Mouse (Mus musculus): ENCODE results near the gene Ak8.

Ak8 gene

DNA sequence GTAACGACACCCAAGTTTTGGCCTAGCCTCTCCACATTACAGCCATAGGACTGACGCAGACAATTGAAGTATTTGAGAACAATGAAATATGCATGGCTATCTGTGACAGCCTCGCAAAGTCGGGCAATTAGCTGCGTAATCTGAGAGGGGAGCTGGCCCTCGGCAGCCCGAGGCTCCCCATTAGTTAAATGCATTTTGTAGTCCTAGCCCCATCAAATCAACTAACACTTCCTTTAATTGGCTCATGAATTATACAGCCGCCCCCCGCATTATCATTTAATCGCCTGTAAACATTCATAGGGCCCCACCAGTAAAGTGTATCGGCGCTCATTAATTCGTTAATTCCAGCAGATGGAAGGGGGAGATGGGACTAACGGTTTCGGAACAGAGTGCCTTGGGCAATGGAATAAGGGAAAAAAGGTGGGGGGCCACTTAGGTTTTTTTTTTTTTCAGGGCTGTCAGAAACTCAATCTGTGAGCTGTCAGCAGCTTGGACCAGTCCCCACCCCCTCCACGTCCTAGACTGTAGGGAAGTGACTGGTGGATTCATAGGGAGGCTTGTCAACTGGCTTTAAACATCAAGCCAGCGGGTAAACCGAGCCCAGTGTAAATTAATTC, 97.6 kb downstream of the Ak8 start:
- DNase-seq: no peak

DNA sequence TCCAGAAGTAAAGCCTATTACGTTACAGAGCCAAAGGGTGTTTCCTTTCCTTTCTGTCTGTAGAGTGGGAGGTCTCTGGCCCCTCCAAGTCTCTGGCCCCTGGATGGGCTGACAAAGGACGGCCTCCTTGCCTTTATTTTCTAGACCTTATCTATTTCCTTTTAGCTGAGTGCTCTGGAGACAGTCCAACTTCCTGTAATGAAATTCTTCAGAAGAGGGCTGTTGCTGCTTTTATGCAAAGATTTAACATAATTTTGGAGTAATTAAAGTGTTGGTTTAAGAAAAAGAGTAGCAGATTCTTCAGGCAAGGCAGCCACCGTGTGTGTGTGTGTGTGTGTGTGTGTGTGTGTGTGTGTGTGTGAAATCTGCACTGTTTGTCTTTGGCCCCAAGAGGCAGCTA, 98.4 kb downstream of the Ak8 start:
- no peak for DNase-seq

DNA sequence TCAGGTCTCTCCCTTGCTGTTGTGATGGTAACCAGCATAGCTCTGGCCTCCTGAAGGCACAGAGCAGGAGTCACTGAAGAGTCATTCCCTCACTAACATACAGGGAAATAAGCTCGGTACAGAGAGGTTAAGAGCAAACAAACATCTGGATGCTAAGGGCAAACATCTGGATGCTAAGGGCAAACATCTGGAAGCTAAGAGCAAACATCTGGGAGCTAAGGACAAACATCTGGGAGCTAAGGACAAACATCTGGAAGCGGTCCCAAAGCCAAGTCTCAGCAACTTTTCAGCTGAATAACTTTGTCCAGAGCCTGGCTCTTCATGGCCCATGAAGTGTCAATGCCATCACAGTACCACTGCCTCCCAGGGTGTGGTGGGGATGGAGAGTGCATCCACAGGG, 99.6 kb downstream of the Ak8 start:
- no peak for DNase-seq

DNA sequence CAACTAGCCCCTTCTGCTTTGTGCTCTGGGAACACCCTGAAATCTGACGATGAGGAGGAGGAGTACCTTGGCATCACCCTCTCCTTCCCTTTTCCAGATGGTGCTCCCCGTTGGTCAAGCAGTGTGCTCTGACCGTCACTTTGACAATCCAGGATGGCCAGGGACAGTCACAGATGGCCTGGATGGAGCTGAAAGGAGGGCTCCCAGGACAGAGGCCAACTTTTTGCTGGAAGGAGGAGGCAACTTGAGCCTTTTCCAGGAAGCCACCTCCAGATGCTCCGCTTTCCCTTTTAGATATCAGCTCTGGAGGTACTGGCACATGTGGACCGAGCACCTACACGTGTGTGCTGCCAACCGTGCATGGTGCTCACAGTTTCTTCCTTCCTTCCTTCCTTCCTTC, 103.4 kb downstream of the Ak8 start:
- DNase-seq: no peak

DNA sequence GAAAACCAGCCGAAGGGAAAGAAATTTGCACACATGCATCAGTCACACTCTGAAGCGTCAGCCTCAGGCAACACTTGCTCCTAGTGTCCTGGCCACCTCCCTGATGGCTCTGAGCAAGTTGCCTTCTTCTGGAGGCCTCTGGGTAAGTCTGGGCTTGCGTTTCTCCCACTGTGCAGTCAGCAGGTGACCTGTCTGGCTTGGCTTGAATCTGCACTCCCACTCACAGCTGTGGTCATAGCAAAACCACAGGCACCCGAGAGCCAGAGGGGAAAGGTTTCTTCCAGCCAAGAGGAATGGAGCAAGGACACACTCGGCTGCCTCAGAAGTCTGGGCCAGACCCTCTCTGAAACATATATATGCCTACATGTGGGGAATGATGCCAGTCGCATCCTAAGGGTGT, 108.9 kb downstream of the Ak8 start:
- DNase-seq: no peak

DNA sequence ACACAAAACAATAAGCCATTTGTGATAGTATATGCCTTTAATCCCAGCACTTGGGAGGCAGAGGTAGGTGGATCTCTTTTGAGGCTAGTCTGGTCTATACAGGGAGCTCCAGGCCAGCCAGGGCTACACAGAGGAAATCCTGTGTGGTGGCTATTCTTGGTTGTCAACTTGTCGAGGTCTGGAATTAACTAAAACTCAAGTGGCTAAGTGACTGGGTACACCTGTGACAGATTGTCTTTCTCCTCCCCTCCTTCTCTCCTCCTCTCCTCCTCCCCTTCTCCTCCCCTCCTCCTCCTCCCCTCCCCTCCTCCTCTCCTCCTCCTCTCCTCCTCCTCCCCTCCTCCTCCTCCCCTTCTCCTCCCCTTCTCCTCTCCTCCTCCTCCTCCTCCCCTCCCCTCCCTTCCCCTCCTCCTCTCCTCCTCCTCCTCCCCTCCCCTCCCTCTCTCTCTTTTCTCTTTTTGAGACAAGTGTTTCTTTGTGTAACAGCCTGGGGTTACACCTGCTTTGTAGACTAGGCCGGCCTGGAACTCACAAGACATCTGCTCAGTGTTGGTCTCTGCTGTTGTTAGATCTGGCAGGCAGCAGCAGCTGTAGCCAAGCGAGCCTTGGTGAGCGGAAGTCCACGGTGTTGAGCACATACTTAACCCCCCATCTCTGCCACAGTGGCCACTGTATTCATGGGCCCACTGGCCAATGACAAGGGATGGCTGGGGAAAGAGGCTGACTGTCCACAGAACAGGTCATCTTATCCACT, 110.5 kb downstream of the Ak8 start:
- no peak for DNase-seq

DNA sequence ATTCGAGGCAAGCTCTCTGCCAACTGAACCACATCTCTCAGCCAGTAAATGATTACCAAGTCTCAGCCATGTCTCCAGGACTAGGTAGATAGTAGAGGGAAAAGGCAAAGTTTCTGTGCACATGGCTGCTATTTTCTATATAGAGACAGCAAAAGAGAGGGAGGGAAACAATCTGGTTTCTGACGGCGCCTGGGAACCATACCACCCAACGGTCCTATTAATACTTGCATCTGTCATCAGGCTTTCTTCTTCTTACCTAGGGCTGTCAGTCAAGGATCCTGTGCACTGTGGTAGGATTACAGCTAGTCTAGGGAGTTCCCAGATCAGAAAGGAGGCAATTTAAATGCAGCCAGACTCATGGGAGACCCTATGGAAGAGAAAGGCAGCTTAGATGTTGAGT, 118.9 kb downstream of the Ak8 start:
- DNase-seq: no peak

DNA sequence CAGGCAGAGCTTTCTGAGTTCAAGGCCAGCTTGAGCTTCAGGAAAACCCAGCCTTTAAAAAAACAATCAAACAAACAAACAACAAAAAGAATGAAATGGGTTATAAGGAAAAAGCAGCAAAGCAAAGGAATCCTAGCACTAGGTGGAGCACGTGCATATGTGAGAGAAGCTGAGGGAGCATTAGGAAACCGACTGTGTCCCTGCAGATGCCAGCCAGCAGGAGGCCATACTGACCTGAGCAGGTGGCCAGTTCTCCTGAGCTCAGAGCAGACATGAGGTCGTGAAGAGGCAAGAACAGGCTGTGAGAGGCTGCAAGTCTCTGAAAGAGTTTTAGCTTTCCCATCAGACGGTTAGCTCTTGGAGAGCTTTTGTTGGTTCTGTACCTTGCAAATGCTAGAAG, 129.3 kb downstream of the Ak8 start:
- DNase-seq: no peak

DNA sequence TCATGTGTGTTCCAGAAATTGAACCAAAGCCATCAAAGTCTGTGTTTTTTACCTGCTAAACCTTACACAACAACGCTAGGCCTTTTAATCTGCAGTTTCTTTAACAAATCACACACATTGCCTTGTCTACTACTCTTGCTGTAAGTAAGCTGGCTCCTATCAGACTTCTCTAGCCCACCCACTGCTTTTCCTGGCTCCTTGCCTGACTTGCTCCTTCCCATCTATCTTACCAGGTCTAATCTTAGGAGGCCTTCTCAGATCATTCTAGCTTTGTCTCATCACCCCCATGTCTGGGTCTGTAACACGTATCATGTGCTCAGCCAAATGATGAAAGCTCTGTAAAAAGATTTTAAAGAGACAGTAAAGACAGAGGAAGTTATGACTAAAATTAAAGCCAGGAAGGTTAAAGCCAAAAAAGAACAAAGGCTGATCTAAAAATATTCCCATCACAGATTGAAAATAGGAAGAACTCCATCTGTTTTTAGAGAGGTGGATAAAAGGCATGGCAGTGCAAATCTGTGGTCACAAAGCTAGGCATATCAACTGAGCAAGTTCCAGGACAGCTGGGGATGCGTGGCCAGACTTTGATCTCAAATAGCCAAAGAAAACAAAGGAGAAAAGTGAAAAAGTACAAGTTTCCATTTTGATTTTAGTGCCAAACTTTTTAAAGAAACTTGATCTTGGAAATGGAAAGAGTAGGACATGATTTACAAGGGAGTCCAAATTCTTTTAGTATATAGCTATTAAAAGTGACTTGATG, 136.4 kb downstream of the Ak8 start:
- DNase-seq: no peak

DNA sequence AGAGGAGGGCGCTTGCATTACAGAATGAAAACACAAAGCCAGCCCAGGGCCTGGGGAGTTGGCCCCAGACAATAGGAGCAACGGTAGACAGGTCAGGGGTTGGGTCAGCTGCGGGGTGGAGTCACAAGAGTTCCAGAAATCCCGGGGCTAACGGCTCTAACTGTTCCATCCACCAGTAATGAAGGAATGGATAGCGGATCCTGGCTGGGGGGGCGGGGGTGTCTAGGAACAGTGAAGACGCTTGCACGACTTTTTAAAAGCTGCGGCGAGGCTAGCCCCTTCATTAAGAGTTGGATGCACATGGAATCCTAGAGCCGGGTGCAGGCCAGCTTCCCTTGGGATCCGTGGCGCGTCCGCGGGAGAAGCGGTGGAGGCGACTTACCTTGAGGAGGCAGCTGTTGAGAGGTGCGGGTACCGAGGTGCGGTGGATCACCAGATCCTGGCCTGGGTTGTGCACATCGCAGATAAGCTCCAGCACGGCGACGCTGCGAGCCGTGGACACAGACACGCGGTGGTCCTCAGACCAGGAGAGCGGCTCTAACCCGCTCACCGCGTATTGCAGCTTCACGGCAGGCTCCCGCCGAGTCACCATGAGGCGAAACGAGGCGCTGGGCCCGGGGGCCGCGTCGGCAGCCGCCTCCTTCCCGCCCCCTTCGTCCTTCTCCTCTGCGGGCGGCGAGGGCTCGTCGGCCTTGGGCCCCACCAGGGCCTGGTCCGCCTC, 139.7 kb downstream of the Ak8 start:
- DNase-seq: peak; percentile 8

DNA sequence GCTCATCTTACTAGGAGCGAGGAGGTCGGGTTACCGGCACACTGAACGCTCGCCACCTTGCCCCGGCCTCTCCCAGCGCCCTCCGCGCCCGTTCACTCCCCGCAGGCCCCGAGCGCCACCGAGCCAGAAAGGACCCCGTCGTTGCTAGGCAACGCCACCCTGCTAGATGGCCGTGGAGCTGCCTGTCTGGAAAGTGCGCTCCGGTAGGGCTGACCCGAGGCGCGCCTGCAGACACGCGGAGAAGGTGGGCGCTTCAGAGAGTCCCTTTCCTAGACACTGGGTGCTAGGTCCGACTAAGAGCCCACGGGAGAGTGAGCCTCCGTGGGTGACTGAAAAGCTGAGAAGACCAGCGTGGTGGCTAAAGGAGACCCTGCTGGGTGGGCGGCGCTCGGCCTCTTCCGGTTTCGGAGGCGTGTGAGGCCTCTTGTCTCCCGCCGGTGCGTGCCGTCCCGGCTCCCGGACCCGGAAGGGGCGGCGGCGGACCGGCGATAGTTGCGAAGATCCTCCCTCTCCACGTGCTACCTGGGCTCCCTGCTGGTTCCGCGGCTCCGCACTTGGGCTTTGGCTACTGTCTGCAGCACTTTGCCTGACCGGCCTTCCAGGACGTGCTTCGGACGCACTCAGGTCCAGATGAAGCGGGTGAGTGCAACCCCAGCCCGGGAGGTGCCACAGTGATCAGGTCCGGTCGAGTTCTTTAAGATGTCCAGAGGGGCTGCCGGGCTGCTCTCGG, 140.4 kb downstream of the Ak8 start, which contains the start of the genes Gtf3c4 and Ddx31:
Gene Gtf3c4 (minus strand): TSS at position 139 of the 730 bp plus-strand sequence.
Gene Ddx31 (plus strand): TSS at position 185 of the 730 bp plus-strand sequence.
- peak; percentile 95 for DNase-seq

DNA sequence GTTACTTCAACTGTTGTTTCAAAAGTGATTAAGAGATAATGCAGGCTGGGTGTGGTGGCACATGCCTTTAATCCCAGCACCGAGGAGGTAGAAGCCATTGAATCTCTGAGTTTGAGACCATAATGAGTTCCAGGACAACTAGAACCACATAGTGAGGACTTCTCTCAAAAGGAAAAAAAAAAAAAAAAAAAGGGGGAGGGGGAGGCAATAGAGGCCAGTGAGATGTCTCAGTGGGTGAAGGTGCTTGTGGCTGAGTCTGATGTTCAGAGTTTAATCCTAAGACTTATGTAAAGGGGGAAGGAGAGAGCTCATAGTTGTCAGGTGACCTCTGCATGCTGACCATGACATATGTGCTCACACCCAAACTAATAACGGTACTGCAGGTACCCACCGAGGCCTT, 142.1 kb downstream of the Ak8 start:
- no peak for DNase-seq

DNA sequence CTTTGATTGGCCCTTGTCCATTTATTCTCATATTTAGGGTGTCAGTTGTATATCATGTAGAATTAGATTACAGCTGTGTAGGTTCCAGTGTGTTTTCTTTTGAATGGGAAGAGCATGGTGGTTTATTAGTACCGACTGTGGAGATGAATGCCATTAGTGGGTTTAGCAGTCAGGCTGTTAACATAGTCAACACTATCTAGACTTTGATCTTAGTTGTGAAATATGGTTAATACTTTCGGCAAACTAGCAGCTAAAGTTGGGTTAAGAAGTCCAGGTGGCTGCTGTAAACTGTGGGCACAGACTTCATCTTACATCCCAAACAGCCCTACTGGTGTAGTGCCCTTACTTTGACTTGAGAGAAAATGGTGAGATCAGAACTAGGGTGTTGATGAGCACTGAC, 148.9 kb downstream of the Ak8 start:
- DNase-seq: no peak

DNA sequence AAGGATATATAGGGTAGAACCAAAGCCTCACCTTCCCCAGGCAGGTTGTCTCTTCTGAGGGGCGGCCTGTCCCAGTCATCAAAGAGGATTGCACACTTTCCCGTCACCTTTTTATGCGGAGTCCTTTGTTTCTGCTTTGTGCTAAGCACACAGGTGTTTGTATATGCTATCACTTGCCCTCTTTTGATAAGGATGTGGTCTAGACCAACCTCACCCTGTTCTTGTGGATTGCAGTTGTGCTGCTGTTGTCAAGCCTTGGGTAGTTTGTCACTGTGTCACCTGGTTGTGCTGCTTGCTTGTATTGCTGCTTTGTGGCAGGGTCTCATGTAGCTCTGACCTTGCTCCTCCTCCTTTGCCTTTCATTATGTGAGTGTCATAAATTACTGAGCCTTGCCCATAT, 152.6 kb downstream of the Ak8 start:
- no peak for DNase-seq

DNA sequence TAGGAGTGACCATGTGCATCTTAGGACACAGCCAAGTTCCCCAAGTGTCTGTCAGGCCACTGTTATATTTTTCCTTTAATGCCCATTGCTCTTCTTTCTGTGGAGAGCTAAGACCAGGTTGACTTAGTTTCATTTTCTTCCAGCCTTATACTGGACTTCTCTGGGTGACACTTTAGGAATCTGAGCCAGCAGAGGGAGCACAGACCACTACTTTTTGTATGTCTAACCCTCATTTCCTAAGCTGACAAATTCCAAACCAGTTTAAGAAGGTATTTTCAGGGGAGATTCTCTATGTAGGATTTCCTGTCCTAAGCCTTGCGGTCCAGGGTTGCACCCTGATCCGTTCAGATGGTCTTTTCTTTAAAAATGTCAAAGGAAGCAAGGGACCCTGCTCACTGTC, 155.8 kb downstream of the Ak8 start:
- DNase-seq: no peak

DNA sequence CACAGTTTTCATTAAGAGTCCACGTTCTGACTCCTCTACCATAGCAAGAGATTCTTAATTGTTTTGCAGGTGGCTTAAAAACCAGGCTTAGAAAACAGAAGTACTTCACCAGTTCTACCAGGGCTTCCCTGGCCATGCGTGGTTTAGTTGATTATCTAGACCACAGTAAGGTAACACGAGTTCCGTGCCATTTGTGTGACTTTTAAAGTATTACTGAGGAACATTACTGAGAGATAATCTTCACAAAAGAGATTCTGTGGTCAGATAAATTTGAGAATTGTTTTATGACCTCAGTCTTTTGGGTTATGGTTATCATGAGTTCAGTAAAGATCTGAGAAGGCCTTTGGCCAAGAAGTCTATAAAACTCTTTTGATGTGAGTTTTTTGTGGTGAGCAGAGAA, 159.3 kb downstream of the Ak8 start:
- DNase-seq: no peak

DNA sequence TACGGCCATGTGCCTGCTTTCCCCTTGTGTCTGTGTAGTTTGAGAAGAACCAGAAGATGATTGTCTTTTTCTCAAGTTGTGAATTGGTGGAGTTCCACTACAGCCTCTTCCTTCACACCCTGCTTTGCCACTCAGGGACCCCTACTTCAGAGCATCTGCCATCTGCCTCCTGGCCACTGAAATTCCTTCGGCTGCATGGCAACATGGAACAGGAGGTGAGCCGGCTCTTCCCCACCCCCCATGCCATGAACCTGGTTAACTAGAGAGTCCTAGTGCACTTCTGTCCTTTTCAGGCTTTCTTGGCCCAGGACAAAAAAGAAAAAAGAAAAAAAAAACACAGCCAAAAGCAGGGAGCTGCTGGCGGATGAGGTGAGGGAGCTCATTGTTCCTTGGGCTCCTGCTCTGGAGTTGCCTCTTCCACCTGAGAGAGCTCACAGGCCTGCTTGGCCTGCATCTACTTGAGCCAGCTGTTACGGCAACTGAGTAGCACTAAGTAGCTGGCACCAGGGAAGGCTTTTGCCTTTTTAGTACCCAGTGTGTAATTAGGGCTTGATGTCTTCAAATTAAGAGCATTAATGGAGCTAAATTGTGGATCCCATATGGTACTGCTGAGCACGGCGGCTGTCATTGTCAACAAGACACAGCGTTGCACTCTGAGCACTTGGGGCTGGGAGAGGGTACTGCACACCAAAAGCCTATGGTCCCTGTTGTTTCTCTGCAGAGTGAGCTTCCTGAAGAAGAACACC, 160.9 kb downstream of the Ak8 start:
- no peak for DNase-seq
